Mouse (Mus musculus) E14TG2a.4 (cell line): ENCODE data around the gene Ptpn14.

ENCODE experiments used
- CTCF ChIP-seq: conservative IDR thresholded peaks from 2 replicates; pipeline ENCODE4 v1.5.1; 2014; ENCODE audit warnings: low read length
- POU5F1 ChIP-seq: IDR thresholded peaks from 2 replicates; pipeline ENCODE4 v1.6.1; 2014; ENCODE audit warnings: low read length, borderline replicate concordance

DNA sequence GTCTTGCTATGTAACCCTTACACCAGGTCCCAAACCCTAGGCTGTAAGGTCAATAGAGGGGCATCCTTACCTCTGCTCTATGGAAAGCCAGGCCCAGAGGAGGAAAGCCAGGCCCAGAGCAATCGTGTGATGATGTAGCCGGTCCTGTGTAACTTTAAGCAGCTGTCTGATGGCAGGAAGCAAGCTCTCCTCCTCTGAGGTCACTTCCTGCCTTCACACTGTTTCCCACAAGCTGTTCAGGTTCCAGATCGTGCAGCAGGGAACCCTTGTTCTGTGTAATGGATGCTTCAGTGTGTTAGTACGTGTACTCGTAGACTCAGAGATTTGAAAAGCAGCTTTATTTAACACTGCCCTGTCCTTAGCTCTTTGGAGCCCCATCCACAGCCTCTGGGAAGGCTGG lies 139.0 kb downstream of the Ptpn14 start:
- TF ChIP-seq CTCF (no peak), POU5F1 (no peak)
